Mouse (Mus musculus) myocyte (in vitro differentiated cells): ENCODE results near the gene Emsy. TPM values are rescaled to one million over a fixed set of nuclear protein-coding genes. Genes with fewer than 3 reads are reported as not detected.

Experiments used
- H3K27me3 ChIP-seq: one replicate; pipeline ENCODE4 v1.6.1; 2011; ENCODE audit not compliant: control insufficient read depth, insufficient read depth, insufficient read length
- H3K36me3 ChIP-seq: one replicate; pipeline ENCODE4 v1.6.1; 2011; ENCODE audit not compliant: control insufficient read depth, insufficient read depth
- H3K4me2 ChIP-seq: one replicate; pipeline ENCODE4 v1.6.1; 2011; ENCODE audit warnings: low read depth, control low read depth
- H3K4me3 ChIP-seq: one replicate; pipeline ENCODE4 v1.5.1; 2011; ENCODE audit warnings: mild to moderate bottlenecking, control low read depth, moderate library complexity
- H3K79me2 ChIP-seq: one replicate; pipeline ENCODE4 v1.6.1; 2011; ENCODE audit not compliant: control insufficient read depth, insufficient read depth
- H3ac ChIP-seq: one replicate; pipeline ENCODE4 v1.6.1; 2011; ENCODE audit not compliant: control insufficient read depth, insufficient read length
- CEBPB ChIP-seq: IDR thresholded peaks from 2 replicates; pipeline ENCODE4 v1.6.1; 2011; ENCODE audit warnings: mild to moderate bottlenecking, moderate library complexity; ENCODE audit not compliant: poor library complexity, insufficient read depth, severe bottlenecking
- E2F4 ChIP-seq: IDR thresholded peaks from one replicate; pipeline ENCODE4 v1.6.1; 2011; ENCODE audit warnings: mild to moderate bottlenecking, control low read depth, moderate library complexity; ENCODE audit not compliant: insufficient read depth
- MAX ChIP-seq: IDR thresholded peaks from one replicate; pipeline ENCODE4 v1.6.1; 2011; ENCODE audit warnings: low read depth, mild to moderate bottlenecking, control low read depth
- MYOD1 ChIP-seq, 3 experiments: IDR thresholded peaks; one replicate each; pipeline ENCODE4 v1.6.1; 2011; ENCODE audit warnings: control low read depth in 2 of 3, low read depth in 2 of 3, mild to moderate bottlenecking in 2 of 3, moderate library complexity in 1 of 3; ENCODE audit not compliant: insufficient read length in 2 of 3, control insufficient read depth in 1 of 3
- MYOG ChIP-seq, 3 experiments: IDR thresholded peaks; one replicate each; pipeline ENCODE4 v1.6.1; 2011; ENCODE audit warnings: control low read depth in 2 of 3, low read depth in 2 of 3, mild to moderate bottlenecking in 2 of 3; ENCODE audit not compliant: insufficient read length in 2 of 3, control insufficient read depth in 1 of 3, insufficient read depth in 1 of 3
- POLR2A ChIP-seq: IDR thresholded peaks from one replicate; pipeline ENCODE4 v1.6.1; 2011; ENCODE audit warnings: low read depth, mild to moderate bottlenecking, control low read depth, moderate library complexity; ENCODE audit not compliant: insufficient read length
- POLR2AphosphoS2 ChIP-seq: IDR thresholded peaks from one replicate; pipeline ENCODE4 v1.6.1; 2011; ENCODE audit warnings: low read depth, control low read depth; ENCODE audit not compliant: insufficient read length
- REST ChIP-seq: IDR thresholded peaks from one replicate; pipeline ENCODE4 v1.6.1; 2011; ENCODE audit warnings: mild to moderate bottlenecking, control low read depth, moderate library complexity; ENCODE audit not compliant: insufficient read depth, insufficient read length
- SRF ChIP-seq: IDR thresholded peaks from one replicate; pipeline ENCODE4 v1.6.1; 2011; ENCODE audit warnings: low read depth; ENCODE audit not compliant: control insufficient read depth, insufficient read length
- TCF12 ChIP-seq: IDR thresholded peaks from one replicate; pipeline ENCODE4 v1.6.1; 2011; ENCODE audit warnings: mild to moderate bottlenecking, control low read depth; ENCODE audit not compliant: poor library complexity, insufficient read depth, severe bottlenecking
- TCF3 ChIP-seq: IDR thresholded peaks from one replicate; pipeline ENCODE4 v1.6.1; 2011; ENCODE audit warnings: low read depth, control low read depth; ENCODE audit not compliant: insufficient read length
- USF1 ChIP-seq: IDR thresholded peaks from one replicate; pipeline ENCODE4 v1.6.1; 2011; ENCODE audit warnings: low read depth, mild to moderate bottlenecking, control low read depth, moderate library complexity
- polyA plus RNA-seq: library from polyadenylated mRNA; unstranded; fragments of >200 nt; fragmentation: generic; extraction: Trizol; gene quantifications from one replicate; pipeline ENCODE4 v1.2.1, GENCODE M21; 2012; ENCODE audit warnings: missing spikeins

Emsy gene
- polyA plus RNA-seq, 1 experiment: 9.1 TPM

DNA sequence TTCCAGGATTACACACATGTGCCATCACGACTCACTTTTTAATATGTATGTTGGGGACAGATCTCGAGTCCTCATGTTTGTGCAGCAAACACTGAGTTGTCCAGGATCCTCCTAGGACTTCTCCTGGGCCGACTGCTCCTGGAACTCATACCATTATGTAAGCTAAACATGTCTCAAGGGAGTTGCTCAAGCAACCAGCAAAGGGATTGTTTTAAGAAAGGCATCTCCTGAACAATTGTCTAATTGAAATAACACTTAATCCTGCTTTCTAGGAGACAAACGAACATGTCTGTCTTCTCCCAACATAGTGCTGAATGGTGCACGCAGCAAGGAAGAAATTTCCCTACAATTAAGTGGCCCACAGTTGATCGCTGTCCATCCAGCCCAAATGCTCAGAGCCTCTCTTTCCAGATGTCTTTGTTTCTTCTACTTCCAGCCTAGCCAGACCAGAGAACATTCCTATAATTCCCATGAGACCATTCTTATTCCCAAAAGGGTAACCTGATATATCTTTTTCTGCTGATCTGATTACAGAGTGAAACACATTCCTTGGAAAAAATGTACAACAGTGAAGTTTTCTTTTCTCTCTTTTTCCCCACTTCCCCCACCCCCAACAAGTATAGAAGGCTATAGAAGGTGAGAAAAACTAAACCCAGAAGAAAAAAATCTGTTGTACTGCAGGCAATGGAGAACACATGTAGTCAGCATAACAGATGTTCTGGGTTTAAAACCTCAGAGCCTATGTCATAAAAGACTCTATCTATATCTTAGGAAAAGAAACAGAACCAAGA is 11.6 kb upstream of the Emsy start:
- no peak overlapping the region for H3K4me3 ChIP-seq
- H3K4me2 ChIP-seq: peak overlapping the region; percentile 64
- no peak overlapping the region for H3ac ChIP-seq
- H3K27me3 ChIP-seq: no peaks in the 10 kb centered on the region
- no peaks in the 10 kb centered on the region for H3K79me2 ChIP-seq
- TF ChIP-seq MYOG (IDR thresholded peaks at IDR 0.05; ENCODE audit: control insufficient read depth in 1 of 3, insufficient read depth in 1 of 3, insufficient read length in 2 of 3, low read depth in 2 of 3) (no peak), CEBPB (0 out of 2 replicates have a peak, but pooled peaks have one; percentile 45)
- H3K36me3 ChIP-seq: no peaks in the 10 kb centered on the region

DNA sequence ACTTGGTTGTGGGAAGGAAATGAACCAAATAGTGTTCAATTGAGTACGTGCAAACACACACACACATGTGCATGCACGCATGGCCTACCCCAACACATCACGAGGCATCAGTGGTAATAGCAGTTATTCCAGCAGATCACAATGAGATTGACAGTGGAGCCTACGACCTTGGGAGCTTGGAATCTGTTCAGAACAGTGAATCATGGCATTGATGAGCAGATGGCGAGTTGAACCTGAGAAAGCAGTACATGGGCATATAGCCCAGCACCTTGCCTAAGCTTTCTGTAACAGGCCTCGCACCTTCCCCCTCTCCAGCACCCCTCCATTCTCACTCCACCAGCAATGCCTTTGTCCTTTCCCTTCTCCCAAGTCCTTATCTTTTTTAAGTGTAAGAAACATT is 9.1 kb upstream of the Emsy start:
- TF ChIP-seq TCF12: no peak
- TF ChIP-seq MYOD1 (IDR thresholded peaks at IDR 0.05; ENCODE audit: control insufficient read depth in 1 of 3, insufficient read length in 2 of 3, low read depth in 2 of 3): no peak
- TF ChIP-seq USF1: no peak
- no peak for TF ChIP-seq MAX
- TF ChIP-seq POLR2AphosphoS2: no peak
- no peak for TF ChIP-seq SRF
- TF ChIP-seq CEBPB: no peak
- TF ChIP-seq POLR2A: no peak
- TF ChIP-seq E2F4: no peak
- TF ChIP-seq REST: no peak
- no peak for TF ChIP-seq MYOG (IDR thresholded peaks at IDR 0.05; ENCODE audit: control insufficient read depth in 1 of 3, insufficient read depth in 1 of 3, insufficient read length in 2 of 3, low read depth in 2 of 3)
- no peak for TF ChIP-seq TCF3
- Histone ChIP-seq H3K36me3 (peaks cover 5% of the 10 kb centered on the region), H3K79me2 (no peaks in the 10 kb centered on the region), H3ac (no peak overlapping the region), H3K4me2 (no peak overlapping the region), H3K27me3 (no peaks in the 10 kb centered on the region), H3K4me3 (no peak overlapping the region)

DNA sequence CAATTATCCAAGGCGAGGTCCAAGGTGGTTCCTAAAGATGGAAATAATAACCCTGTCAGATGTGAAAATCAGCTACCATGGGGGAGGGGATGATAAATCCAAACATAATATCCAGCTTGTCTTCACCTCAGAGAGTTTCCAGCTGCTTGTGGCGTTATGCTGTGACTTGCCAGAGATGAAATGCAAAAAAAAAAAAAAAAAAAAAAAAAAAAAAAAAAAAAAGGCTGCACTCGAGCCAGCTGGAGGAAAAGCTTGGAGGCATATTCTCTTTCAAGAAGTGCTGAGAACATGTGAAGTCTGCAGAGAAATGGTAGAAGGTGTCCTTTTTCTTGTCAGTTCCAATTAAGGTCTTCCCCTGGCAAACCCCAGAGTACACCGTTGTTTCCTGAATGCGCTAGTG is 8.6 kb upstream of the Emsy start:
- no peak overlapping the region for H3K4me3 ChIP-seq
- TF ChIP-seq TCF3 (no peak), TCF12 (no peak), E2F4 (no peak), REST (no peak), USF1 (no peak), SRF (no peak), MYOD1 (IDR thresholded peaks at IDR 0.05; ENCODE audit: control insufficient read depth in 1 of 3, insufficient read length in 2 of 3, low read depth in 2 of 3) (no peak), POLR2A (no peak), POLR2AphosphoS2 (no peak)
- H3K79me2 ChIP-seq: no peaks in the 10 kb centered on the region
- peak overlapping the region; percentile 34 for H3K4me2 ChIP-seq
- no peak overlapping the region for H3ac ChIP-seq
- H3K36me3 ChIP-seq: peaks cover 5% of the 10 kb centered on the region
- H3K27me3 ChIP-seq: no peaks in the 10 kb centered on the region

- H3K4me2 ChIP-seq: peak overlapping the region; percentile 96
- peak overlapping the region; percentile 78 for H3K4me3 ChIP-seq
- H3K36me3 ChIP-seq: peaks cover 9% of the 10 kb centered on the region
- H3ac ChIP-seq: peak overlapping the region; percentile 76
- H3K27me3 ChIP-seq: no peaks in the 10 kb centered on the region
- peaks cover 48% of the 10 kb centered on the region for H3K79me2 ChIP-seq
- TF ChIP-seq MAX (no peak), TCF12 (no peak), POLR2AphosphoS2 (peak; percentile 70)
These were observed 677 bp downstream of the Emsy start for GRCm38 (mm10) chr7:98655681-98656530.

DNA sequence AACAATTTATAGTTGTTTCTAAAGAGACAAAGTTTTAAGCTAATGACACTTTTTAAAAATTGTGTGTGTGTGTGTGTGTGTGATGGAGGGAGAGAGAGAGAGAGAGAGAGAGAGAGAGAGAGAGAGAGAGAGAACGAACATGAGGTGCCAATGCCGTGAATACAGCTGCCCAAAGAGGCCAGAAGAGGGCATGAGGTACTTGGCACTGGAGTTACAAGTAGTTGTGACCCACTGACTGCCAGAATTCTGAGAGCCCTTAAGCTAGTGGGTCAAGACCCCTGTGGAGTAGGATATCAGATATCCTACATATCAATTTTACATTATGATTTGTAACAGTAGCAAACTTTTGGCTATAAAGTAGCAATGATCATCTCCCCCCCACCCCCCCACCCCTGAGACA is 4.9 kb downstream of the Emsy start:
- Histone ChIP-seq H3K79me2 (peaks cover 58% of the 10 kb centered on the region), H3K4me3 (no peak overlapping the region), H3ac (no peak overlapping the region), H3K4me2 (no peak overlapping the region), H3K36me3 (peaks cover 43% of the 10 kb centered on the region), H3K27me3 (no peaks in the 10 kb centered on the region)
- no peak for TF ChIP-seq MYOG (IDR thresholded peaks at IDR 0.05; ENCODE audit: control insufficient read depth in 1 of 3, insufficient read depth in 1 of 3, insufficient read length in 2 of 3, low read depth in 2 of 3)
- no peak for TF ChIP-seq MYOD1 (IDR thresholded peaks at IDR 0.05; ENCODE audit: control insufficient read depth in 1 of 3, insufficient read length in 2 of 3, low read depth in 2 of 3)
- no peak for TF ChIP-seq TCF3
- TF ChIP-seq E2F4: no peak
- no peak for TF ChIP-seq MAX
- TF ChIP-seq TCF12: no peak
- TF ChIP-seq POLR2AphosphoS2: no peak
- no peak for TF ChIP-seq REST
- TF ChIP-seq POLR2A: no peak
- no peak for TF ChIP-seq USF1
- no peak for TF ChIP-seq CEBPB
- TF ChIP-seq SRF: no peak
